Mouse (Mus musculus): ENCODE measurements around the gene Trim33. TPM values are rescaled to one million over a fixed set of nuclear protein-coding genes. Genes with fewer than 3 reads are reported as not detected.

The Trim33 gene
- polyA plus RNA-seq, 1 experiment from 2014 or later: 10.1 TPM

- H3K4me2 ChIP-seq: no peak overlapping the region
- H3K4me3 ChIP-seq: no peak overlapping the region
- 0 out of 2 replicates have a peak, but pooled peaks cover 3% of the 10 kb centered on the region for H3K4me1 ChIP-seq (replicated peaks)
- 41% methylated on average over 5 of the region's 5 CpGs for WGBS
- H3K27me3 ChIP-seq: no peaks in the 10 kb centered on the region
- no peak overlapping the region for H3K9ac ChIP-seq
- no peaks in the 10 kb centered on the region for H3K36me3 ChIP-seq
- no peak for ATAC-seq (replicated peaks; ENCODE audit: insufficient number of reproducible peaks, insufficient read depth, low FRiP score, low read depth)
- no peak overlapping the region for H3K27ac ChIP-seq
- no peaks in the 10 kb centered on the region for H3K9me3 ChIP-seq (replicated peaks)
Measured at GRCm38 (mm10) chr3:103384949-103385348, 105.9 kb downstream of the Trim33 start.

- Histone ChIP-seq H3K27me3 (no peaks in the 10 kb centered on the region), H3K36me3 (no peaks in the 10 kb centered on the region), H3K4me3 (no peak overlapping the region), H3K27ac (no peak overlapping the region; the same call in 1 of the 2 replicates), H3K9ac (no peak overlapping the region), H3K9me3 (replicated peaks) (no peaks in the 10 kb centered on the region), H3K4me1 (replicated peaks) (0 out of 2 replicates have a peak, but pooled peaks cover 3% of the 10 kb centered on the region), H3K4me2 (no peak overlapping the region)
- ATAC-seq (replicated peaks; ENCODE audit: insufficient number of reproducible peaks, insufficient read depth, low FRiP score, low read depth): no peak; the same call in none of the 2 replicates
- WGBS: 74% methylated on average over 5 of the region's 5 CpGs
Measured at GRCm38 (mm10) chr3:103385383-103386291, 106.5 kb downstream of the Trim33 start.

GRCm38 (mm10) chr3:103386292-103387031, 107.4 kb downstream of the Trim33 start:
- Histone ChIP-seq H3K9me3 (replicated peaks) (no peaks in the 10 kb centered on the region), H3K4me2 (no peak overlapping the region), H3K4me3 (no peak overlapping the region), H3K4me1 (replicated peaks) (0 out of 2 replicates have a peak, but pooled peaks cover 3% of the 10 kb centered on the region), H3K27ac (no peak overlapping the region), H3K27me3 (no peaks in the 10 kb centered on the region), H3K36me3 (no peaks in the 10 kb centered on the region), H3K9ac (no peak overlapping the region)
- 84% methylated on average over 16 of the region's 16 CpGs for WGBS
- ATAC-seq (replicated peaks; ENCODE audit: insufficient number of reproducible peaks, insufficient read depth, low FRiP score, low read depth): no peak; the same call in 1 of the 2 replicates

GRCm38 (mm10) chr3:103392613-103393258, 113.6 kb downstream of the Trim33 start:
- peak; percentile 60; the same call in 1 of the 2 replicates for ATAC-seq (replicated peaks; ENCODE audit: insufficient number of reproducible peaks, insufficient read depth, low FRiP score, low read depth)
- Histone ChIP-seq H3K9ac (no peak overlapping the region), H3K27ac (no peak overlapping the region), H3K27me3 (no peaks in the 10 kb centered on the region), H3K9me3 (replicated peaks) (no peaks in the 10 kb centered on the region), H3K4me2 (no peak overlapping the region), H3K4me3 (no peak overlapping the region), H3K36me3 (no peaks in the 10 kb centered on the region), H3K4me1 (replicated peaks) (no peaks in the 10 kb centered on the region)
- WGBS: 2% methylated on average over 3 of the region's 3 CpGs

GRCm38 (mm10) chr3:103393283-103394060, 114.4 kb downstream of the Trim33 start:
- Histone ChIP-seq H3K4me3 (no peak overlapping the region), H3K9ac (no peak overlapping the region), H3K9me3 (replicated peaks) (no peaks in the 10 kb centered on the region), H3K27ac (no peak overlapping the region), H3K27me3 (no peaks in the 10 kb centered on the region), H3K4me2 (no peak overlapping the region), H3K4me1 (replicated peaks) (no peaks in the 10 kb centered on the region), H3K36me3 (no peaks in the 10 kb centered on the region)
- 78% methylated on average over 14 of the region's 14 CpGs for WGBS
- ATAC-seq (replicated peaks; ENCODE audit: insufficient number of reproducible peaks, insufficient read depth, low FRiP score, low read depth): 0 out of 2 replicates have a peak, but pooled peaks have one; percentile 10

- Histone ChIP-seq H3K36me3 (no peaks in the 10 kb centered on the region), H3K4me2 (no peak overlapping the region), H3K27me3 (no peaks in the 10 kb centered on the region), H3K9me3 (replicated peaks) (no peaks in the 10 kb centered on the region), H3K4me3 (no peak overlapping the region), H3K9ac (no peak overlapping the region), H3K27ac (no peak overlapping the region), H3K4me1 (replicated peaks) (no peaks in the 10 kb centered on the region)
- WGBS: 80% methylated on average over 2 of the region's 2 CpGs
- ATAC-seq (replicated peaks; ENCODE audit: insufficient number of reproducible peaks, insufficient read depth, low FRiP score, low read depth): no peak
Measured at GRCm38 (mm10) chr3:103394121-103394520, 115.0 kb downstream of the Trim33 start.

- no peaks in the 10 kb centered on the region for H3K27me3 ChIP-seq
- WGBS: 65% methylated on average over 3 of the region's 3 CpGs
- H3K9me3 ChIP-seq (replicated peaks): no peaks in the 10 kb centered on the region
- H3K9ac ChIP-seq: no peak overlapping the region
- H3K4me3 ChIP-seq: no peak overlapping the region
- ATAC-seq (replicated peaks; ENCODE audit: insufficient number of reproducible peaks, insufficient read depth, low FRiP score, low read depth): no peak
- no peak overlapping the region for H3K27ac ChIP-seq
- no peaks in the 10 kb centered on the region for H3K36me3 ChIP-seq
- H3K4me1 ChIP-seq (replicated peaks): no peaks in the 10 kb centered on the region
- H3K4me2 ChIP-seq: no peak overlapping the region
Measured at GRCm38 (mm10) chr3:103397523-103397922, 118.4 kb downstream of the Trim33 start.

GRCm38 (mm10) chr3:103400807-103401206, 121.7 kb downstream of the Trim33 start:
- H3K9me3 ChIP-seq (replicated peaks): no peaks in the 10 kb centered on the region
- ATAC-seq (replicated peaks; ENCODE audit: insufficient number of reproducible peaks, insufficient read depth, low FRiP score, low read depth): no peak
- H3K9ac ChIP-seq: no peak overlapping the region
- no peak overlapping the region for H3K4me2 ChIP-seq
- no peaks in the 10 kb centered on the region for H3K36me3 ChIP-seq
- WGBS: 83% methylated on average over 6 of the region's 6 CpGs
- no peak overlapping the region for H3K4me3 ChIP-seq
- no peaks in the 10 kb centered on the region for H3K27me3 ChIP-seq
- H3K4me1 ChIP-seq (replicated peaks): no peaks in the 10 kb centered on the region
- no peak overlapping the region for H3K27ac ChIP-seq

GRCm38 (mm10) chr3:103401342-103402098, 122.4 kb downstream of the Trim33 start:
- ATAC-seq (replicated peaks; ENCODE audit: insufficient number of reproducible peaks, insufficient read depth, low FRiP score, low read depth): no peak
- WGBS: 58% methylated on average over 17 of the region's 17 CpGs
- H3K4me2 ChIP-seq: no peak overlapping the region
- no peak overlapping the region for H3K27ac ChIP-seq
- no peak overlapping the region for H3K9ac ChIP-seq
- H3K4me3 ChIP-seq: no peak overlapping the region
- H3K27me3 ChIP-seq: no peaks in the 10 kb centered on the region
- H3K9me3 ChIP-seq (replicated peaks): no peaks in the 10 kb centered on the region
- no peaks in the 10 kb centered on the region for H3K4me1 ChIP-seq (replicated peaks)
- no peaks in the 10 kb centered on the region for H3K36me3 ChIP-seq

GRCm38 (mm10) chr3:103402212-103402611, 123.1 kb downstream of the Trim33 start:
- H3K4me1 ChIP-seq (replicated peaks): no peaks in the 10 kb centered on the region

More at GRCm38 (mm10) chr3:103402212-103402611, 123.1 kb downstream of the Trim33 start:
- 62% methylated on average over 10 of the region's 10 CpGs for WGBS
- Histone ChIP-seq H3K9me3 (replicated peaks) (no peaks in the 10 kb centered on the region), H3K27ac (no peak overlapping the region), H3K4me2 (no peak overlapping the region), H3K36me3 (no peaks in the 10 kb centered on the region), H3K9ac (no peak overlapping the region), H3K27me3 (no peaks in the 10 kb centered on the region), H3K4me3 (no peak overlapping the region)
- no peak for ATAC-seq (replicated peaks; ENCODE audit: insufficient number of reproducible peaks, insufficient read depth, low FRiP score, low read depth)

Measured in heart, embryonic 15.5 days (tissue).